In the genomic region with DNA sequence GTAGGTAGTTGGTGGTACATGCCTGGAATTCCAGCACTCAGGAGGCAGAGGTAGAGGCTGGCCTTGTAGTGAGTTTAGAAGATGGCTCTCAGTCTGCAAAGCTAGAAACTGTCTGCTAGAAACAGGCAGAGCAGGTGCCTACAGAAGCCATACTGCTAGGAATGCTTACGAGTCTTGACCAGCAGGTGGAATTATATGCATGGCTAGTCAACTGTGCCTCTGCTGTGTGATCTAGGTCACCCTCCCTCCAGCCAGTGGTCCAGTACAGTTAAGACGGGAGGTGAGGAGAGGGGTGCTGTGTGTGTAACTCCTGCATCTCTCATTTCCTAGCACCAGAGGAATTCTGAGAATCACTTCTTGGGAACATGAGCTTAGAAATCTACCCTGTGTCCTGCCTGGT, we compare ENCODE assay signal across 20 mouse cellular contexts.
DNase-seq lines count a peak whose midpoint lies in the region; ATAC-seq lines count a peak whose summit lies in the region.
"Had no signal": no experiment of that assay in that cellular context is flagged by ENCODE, and none has a peak within 500 bp of the region (broad histone marks: within the 10 kb centered on the region; RNA-seq: fewer than 3 reads in every experiment).

No protein-coding gene starts in this region.

- no peak for ATAC-seq in cerebellum, adult (ENCODE audit: insufficient number of reproducible peaks, low FRiP score, low TSS enrichment)
- ATAC-seq: activated CD4-positive, CD25-positive, alpha-beta regulatory T cell, adult 4 months; forebrain, embryonic 13.5 days; forebrain, embryonic 16.5 days had no signal

- peak; percentile 28 for DNase-seq in cerebellum, adult 9-11 months
- DNase-seq in kidney, adult 9 months, result peak; percentile 55
- DNase-seq in kidney, adult 18-20 months, result no peak
- peak; percentile 26 for DNase-seq in kidney, postnatal 14 days
- DNase-seq in kidney, postnatal 10 days, result no peak
- peak; percentile 35 to 52 for DNase-seq in kidney, postnatal 36 days
- no peak for DNase-seq in testis, postnatal 10 days (ENCODE audit: low spot score)
- DNase-seq: adrenal gland, adult 8-10 months; adrenal gland, postnatal 25 days; cerebellum, adult 11 months; cerebellum, adult 8-10 months; gastrocnemius, postnatal 10 days; gastrocnemius, postnatal 36 days; heart, adult 2 months; heart, postnatal 14 days; heart, postnatal 4 days had no signal

Comparison
In these comparisons a context has a peak if more than half of its experiments do, and no peak if none do; other contexts are left out.
1. DNase-seq: peak in cerebellum, adult 9-11 months (single experiment), kidney, adult 9 months (single experiment), kidney, postnatal 14 days (single experiment) and kidney, postnatal 36 days (2 of 2); none in kidney, adult 18-20 months (single experiment), kidney, postnatal 10 days (single experiment) and testis, postnatal 10 days (single experiment).